Mouse (Mus musculus): ENCODE results near the gene Nkain1. TPM values are rescaled to one million over a fixed set of nuclear protein-coding genes. Genes with fewer than 3 reads are reported as not detected.

Gene Nkain1
- total RNA-seq, 2 experiments from 2014 or later, result 65.4 to 67.0 TPM

DNA sequence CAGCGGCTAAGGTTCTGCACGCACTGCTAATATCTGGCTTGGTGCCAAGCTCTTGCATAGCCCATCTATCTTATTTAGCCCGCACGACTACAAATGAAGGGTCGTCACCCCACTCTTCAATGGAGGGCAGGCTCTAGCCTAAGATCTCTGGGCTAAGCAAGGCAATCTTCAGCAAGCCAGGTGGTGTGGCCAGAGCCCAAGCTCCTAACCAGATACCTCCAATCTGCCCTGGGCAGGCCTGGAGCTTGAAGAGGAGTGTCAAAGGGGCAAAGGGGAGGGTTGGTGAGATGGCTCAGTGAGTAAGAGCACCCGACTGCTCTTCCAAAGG lies 20.9 kb downstream of the Nkain1 start:
- intact Hi-C loops (cut with DNase I), result no loop called here
- no peak for DNase-seq (ENCODE audit: extremely low spot score in 1 of 2, low spot score in 2 of 2)

DNA sequence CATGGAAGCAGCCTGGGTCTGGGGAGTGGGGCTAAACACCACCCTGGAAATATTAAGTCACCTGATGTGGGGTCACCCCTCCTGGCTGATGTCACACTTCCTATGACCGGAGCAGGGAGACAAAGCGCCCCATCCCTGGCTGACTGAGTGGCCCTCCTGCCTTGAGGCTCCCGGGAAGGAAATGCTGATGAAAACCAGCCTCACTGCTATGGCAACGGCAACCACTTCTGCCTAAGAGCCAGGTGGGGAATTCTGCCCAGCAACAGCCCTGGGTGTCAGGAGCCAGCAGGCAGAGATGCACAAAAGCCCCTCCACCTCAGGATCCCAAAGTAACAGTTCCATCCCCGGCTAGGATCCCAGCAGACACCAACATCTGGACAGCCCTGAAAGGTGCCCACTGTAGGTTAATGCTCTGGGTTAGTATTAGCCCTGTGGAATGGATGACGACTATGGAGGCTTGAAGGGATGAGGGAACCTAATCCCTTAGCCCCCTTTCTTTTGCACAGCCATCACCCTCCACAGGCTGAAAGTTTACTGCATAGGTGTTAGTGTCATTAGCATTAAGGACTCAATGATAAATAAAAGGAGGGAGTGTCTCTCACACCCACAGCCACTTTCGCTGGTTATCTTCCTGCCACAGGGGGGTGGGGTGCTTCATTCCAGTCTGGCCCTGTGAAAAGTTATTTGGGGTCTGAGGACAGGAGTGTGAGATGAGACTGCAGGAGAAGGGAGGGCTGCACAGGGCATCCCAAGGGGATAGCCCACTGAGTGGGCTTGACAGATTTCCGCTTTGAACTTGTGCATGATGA lies 21.5 kb downstream of the Nkain1 start:
- intact Hi-C loops (cut with DNase I), result no loop called here
- peak; percentile 53 to 63 for DNase-seq (ENCODE audit: extremely low spot score in 1 of 2, low spot score in 2 of 2)

DNA sequence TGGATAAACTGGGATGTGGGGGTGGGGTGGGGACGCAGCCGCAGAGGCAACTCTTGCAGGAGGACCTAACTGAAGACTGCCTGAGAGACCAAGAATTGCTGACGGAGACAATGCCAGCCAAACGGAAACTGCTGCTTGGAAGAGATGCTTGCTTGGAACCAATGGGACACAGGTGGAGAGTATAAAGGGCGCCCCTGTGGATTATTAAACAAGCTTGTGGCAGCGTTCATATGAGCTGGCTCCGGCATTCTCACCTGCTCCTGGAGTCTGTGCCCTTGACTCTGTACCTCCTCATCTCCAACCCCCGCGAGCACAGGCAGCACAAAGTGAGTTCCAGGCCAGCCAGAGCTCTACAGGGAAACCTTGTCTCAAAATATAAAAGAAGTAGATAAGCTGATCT lies 23.5 kb downstream of the Nkain1 start:
- intact Hi-C loops (cut with DNase I), result no loop called here
- no peak for DNase-seq (ENCODE audit: extremely low spot score in 1 of 2, low spot score in 2 of 2)

DNA sequence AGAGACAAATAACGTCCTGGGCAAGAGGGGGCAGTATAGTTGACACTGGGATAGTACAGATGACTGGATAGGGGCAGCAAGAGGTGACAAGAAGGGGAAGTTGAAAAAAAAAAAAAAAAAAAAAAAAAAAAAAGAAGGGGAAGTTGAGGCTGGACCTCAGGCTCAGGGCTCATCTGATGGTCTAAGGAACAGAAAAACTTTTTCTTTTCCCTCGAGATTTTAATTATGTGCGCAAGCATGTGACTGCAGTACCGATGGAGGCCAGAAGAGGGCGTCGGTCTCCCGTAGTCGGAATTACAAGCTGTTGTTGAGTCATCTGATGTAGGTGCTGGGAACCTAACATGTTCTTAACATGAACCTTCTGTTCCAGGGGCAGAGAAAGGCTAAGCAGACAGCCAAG lies 24.8 kb downstream of the Nkain1 start:
- no peak for DNase-seq (ENCODE audit: extremely low spot score in 1 of 2, low spot score in 2 of 2)
- intact Hi-C loops (cut with DNase I), result no loop called here

DNA sequence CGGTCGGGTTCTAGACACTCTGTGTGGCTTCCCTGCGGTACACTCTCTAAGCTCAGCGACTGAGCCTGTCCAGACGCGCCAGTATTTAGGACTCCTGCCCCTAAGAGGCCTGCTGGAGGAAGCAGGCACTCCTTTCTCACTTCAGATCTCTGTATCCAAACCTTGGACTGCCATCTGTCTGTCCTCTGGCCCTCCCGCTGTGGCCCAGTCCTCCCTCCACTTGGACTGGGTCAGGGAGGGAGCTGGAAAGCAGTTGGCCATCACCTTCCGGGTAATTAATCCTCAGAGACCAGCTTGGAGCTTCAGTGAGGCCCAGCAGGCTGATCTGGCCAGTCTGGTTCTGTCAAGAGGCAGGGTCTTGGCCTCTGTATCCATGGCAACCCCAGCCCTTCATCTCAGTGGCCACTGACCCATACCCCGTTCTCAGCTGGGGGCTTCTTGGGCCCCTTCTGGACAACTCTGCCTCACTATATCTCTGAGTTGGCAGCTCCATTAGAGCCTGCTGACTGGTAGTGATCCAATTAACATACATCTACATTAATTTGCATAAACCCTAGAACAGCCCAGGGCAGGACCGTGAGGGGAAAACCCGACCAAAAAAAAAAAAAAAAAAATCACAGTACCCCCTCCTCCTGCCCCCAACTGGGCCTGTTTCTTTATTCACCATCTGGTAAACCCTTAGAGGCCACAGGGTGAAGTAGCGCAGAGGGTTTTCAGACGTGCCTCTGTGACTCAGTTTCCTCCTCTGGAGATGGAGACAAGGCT lies 27.0 kb downstream of the Nkain1 start:
- intact Hi-C loops (cut with DNase I), result no loop called here
- no peak for DNase-seq (ENCODE audit: extremely low spot score in 1 of 2, low spot score in 2 of 2)

DNA sequence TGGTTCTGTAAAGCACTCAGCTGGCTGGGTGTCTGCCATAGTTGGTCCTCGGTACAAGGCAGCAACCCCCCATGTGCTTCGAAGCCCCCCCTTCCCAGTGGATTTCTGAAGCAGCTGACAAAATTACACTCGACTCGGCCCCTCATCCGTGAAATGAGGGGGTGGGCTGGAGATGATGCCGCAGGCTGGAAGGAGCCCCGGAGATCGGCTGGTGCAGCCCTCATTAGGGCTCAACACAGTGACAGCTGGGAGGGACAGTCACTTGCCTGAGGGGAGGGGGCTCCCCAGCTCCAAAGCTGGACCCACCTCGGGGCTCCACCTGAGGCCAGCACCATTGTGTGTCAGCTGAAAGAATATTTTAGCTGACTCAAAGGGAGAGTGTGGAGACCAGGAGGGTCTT lies 29.6 kb downstream of the Nkain1 start:
- intact Hi-C loops (cut with DNase I), result no loop called here
- DNase-seq (ENCODE audit: extremely low spot score in 1 of 2, low spot score in 2 of 2), result no peak

DNA sequence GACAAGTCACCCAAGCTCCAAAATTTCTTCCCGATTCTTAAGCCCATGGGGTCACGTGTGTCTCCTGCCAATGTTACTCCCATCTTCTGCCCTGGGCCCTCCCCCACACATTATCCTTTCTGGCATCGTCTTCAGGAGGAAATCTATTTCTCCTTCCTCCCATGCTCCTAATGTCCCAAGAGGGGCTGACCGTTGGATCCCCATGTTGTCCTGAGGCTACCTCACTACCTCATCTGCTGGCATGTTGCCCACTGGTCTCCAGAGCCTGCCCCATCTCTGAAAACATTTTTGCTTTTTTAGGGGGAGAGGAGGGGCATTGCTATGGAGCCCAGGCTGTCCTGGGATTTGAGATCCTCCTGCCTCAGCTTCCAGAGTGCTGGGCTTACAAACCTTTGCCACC lies 30.9 kb downstream of the Nkain1 start:
- DNase-seq (ENCODE audit: extremely low spot score in 1 of 2, low spot score in 2 of 2), result no peak
- intact Hi-C loops (cut with DNase I), result no loop called here

DNA sequence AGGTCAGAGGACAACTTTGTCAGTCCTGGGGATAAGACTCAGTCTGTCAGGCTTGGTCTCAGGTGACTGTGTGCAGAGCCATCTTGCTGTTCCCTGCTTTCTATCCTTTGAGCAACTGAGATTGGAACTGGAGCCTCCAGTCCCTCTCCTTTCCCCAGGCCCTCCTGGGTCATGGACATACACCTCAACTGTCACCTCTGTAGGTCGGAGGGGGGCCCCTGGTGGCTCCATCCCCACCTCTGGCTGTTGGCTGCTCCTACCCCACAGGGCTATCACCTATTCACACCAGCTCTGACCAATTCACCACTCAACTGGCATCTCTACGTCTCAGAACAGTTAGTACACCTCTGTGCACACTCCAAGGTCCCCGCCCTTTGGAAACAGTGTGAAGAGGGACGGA lies 33.1 kb downstream of the Nkain1 start:
- intact Hi-C loops (cut with DNase I), result no loop called here
- DNase-seq (ENCODE audit: extremely low spot score in 1 of 2, low spot score in 2 of 2), result no peak

DNA sequence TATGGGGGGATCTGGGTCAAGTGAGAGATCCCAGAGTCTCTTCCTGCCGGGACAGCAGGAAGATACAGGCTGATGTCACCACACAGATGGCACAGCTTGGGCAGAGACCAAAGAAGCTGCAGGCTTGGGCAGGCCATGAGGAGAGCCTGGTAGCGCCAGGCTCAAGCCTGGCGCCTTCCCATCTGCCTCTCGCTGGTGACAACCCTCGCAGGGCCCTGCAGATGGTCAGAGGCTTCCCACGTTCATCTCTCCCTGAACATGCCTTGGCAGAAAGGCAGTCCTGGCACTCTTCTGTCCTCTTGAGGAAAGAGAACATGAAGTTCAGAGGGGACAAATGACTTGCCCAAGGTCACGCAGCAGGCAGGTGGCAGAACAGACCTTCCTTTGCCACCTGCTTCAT lies 34.3 kb downstream of the Nkain1 start:
- intact Hi-C loops (cut with DNase I), result no loop called here
- DNase-seq (ENCODE audit: extremely low spot score in 1 of 2, low spot score in 2 of 2), result peak in 1 of 2 experiments; percentile 27

DNA sequence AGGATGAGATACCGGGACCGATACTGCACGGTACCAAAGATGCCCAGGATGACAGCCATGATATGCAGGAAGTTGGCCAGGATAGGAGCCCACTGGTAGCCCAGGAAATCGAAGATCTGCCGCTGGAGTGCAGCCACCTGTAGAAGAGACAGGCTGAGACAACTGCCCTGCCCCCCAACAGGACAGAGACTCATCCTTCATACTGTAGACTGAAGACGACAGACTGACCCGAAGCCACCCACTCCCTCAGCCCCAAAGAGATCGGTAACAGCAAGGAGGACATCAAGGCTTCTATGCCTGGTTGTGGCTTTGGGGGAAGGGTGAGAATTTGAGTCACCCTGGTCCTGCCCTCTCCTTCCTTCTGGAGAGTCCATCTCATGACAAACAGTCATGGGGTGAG lies 34.9 kb downstream of the Nkain1 start:
- intact Hi-C loops (cut with DNase I), result no loop called here
- DNase-seq (ENCODE audit: extremely low spot score in 1 of 2, low spot score in 2 of 2), result no peak

DNA sequence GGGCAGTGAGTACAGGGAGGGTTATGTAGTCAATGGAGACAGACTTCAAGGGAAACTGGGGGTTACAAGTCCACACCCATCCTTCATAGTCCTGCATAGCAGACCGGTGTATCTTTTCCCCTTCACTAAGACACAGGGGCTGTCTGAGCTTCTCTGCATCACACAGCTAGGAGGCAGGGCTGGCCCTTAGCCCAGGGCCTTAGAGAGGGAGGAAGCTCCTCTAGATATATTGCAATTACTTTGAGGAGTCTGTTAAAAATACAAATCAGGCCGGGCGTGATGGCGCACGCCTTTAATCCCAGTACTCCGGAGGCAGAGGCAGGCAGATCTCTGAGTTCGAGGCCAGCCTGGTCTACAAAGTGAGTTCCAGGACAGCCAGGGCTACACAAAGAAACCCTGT lies 36.6 kb downstream of the Nkain1 start:
- intact Hi-C loops (cut with DNase I), result no loop called here
- DNase-seq (ENCODE audit: extremely low spot score in 1 of 2, low spot score in 2 of 2), result no peak

DNA sequence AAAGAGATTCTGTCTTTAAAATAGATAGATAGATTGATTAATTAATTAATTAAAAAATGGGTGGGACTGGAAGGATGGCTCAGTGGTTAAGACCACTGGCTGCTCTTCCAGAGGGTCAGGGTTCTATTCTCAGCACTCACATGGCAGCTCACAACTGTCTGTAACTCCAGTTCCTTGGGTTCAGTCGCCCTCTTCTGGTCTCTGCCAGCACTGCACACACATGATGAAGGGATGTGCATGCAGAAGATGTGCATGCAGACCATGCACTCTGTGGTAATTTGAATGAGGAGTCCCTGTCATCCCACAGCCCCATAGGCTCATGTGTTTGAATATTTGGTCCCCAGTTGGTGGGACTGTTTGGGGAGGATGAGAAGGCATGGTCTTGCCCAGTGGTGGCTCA lies 38.2 kb downstream of the Nkain1 start:
- intact Hi-C loops (cut with DNase I), result no loop called here
- DNase-seq (ENCODE audit: extremely low spot score in 1 of 2, low spot score in 2 of 2), result no peak

DNA sequence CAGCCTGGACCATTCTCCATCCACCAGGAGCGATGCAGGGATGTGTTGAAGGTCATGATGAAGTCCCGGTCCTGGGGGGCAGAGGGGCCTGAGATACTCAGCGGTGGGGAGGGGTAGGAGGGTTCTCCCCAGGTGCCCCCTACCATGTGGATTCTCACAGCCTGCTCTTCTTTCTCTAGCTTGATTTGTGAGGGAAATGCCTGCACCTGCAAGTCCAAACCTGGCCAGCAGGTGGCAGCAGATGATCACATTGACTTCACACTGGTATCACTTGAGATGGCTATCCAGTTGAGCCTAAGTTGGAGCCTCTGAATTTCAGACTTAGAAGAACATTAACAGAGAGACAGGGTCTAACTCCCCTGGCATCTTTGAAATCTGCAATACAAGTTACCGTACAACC lies 40.0 kb downstream of the Nkain1 start:
- intact Hi-C loops (cut with DNase I), result no loop called here
- DNase-seq (ENCODE audit: extremely low spot score in 1 of 2, low spot score in 2 of 2), result peak; percentile 80 to 83

DNA sequence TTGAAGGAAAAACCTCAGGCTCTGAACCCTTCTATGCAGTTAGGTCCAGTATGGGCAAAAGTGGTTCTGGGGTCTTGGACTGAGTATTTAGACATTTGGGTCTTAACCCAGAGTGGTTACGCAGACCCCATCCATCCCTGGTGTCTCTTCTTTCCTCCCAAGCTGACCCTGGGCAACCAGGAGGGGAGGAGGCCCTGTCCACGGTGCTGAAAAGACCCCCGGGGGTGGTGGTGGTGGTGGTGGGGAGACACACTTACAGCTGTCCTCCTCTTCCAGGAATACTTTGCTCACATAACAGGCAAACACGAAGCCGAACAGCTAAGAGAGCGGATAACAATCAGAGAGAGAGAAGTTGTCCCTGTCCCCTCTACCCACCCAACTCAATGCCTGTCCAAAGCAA lies 41.6 kb downstream of the Nkain1 start:
- DNase-seq (ENCODE audit: extremely low spot score in 1 of 2, low spot score in 2 of 2), result no peak
- intact Hi-C loops (cut with DNase I), result no loop called here

DNA sequence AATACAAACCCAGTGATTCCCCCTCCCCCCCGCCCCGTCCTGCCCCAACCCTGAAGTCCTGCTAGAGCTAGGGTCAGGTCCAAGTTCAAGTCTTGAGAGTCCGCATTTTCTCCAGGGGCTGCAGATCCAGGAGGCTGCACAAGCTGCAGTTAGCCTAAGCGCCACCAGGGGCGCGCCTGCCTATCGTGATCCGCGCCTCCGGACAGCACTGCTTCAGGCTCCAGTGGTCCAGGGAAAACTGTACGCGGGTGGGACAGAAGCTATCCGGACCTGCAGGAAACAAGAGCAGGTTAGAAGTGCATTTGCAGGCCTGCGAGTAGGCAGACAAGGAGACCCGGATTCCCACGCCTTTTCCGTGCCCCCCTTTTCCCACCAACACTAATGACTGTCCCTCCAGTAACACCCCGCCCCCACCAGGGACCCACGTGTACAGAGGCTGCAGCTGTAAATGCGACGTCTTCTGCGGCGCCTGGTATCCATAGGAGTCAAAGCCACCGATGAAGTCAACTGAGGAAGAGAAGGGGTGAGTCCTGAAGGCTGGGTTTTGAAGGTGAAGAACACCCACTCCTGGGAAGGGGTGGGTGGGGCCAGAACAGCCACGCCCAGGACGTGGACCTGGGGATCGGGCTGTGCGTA lies 42.2 kb downstream of the Nkain1 start:
- peak; percentile 48 to 80 for DNase-seq (ENCODE audit: extremely low spot score in 1 of 2, low spot score in 2 of 2)
- intact Hi-C loops (cut with DNase I), result no loop called here

DNA sequence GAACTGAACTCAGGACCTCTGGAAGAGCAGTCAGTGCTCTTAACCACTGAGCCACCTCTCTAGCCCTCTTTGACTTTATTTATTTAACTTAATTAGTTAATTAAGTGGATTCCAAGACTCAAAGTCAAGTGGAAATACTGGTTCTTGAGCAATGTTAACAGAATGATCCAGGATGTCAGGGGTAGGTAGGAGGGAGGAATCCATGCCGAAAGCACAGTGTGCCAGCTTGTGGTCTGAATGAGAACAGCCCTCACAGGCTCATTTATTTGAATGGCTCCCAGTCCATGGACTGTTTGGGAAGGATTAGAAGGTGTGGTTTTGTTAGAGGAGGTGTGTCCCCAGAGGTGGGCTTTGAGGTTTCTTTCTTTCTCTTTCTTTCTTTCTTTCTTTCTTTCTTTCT lies 46.2 kb downstream of the Nkain1 start:
- DNase-seq (ENCODE audit: extremely low spot score in 1 of 2, low spot score in 2 of 2), result no peak
- intact Hi-C loops (cut with DNase I), result no loop called here

DNA sequence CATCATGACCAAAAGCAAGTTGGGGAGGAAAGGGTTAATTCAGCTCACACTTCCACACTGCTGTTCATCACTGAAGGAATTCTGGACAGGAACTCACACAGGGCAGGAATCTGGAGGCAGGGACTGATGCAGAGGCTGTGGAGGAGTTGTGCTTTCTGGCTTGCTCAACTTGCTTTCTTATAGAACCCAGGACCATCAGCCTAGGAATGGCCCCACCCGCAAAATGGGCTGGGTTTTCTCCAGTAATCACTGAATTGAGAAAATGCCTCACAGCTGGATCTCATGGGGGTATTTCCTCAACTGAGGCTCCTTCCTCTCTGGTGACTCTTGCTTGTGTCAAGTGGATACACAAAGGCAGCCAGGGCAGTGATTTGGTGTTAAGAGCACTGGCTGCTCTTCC lies 48.9 kb downstream of the Nkain1 start:
- no peak for DNase-seq (ENCODE audit: extremely low spot score in 1 of 2, low spot score in 2 of 2)
- intact Hi-C loops (cut with DNase I), result no loop called here

DNA sequence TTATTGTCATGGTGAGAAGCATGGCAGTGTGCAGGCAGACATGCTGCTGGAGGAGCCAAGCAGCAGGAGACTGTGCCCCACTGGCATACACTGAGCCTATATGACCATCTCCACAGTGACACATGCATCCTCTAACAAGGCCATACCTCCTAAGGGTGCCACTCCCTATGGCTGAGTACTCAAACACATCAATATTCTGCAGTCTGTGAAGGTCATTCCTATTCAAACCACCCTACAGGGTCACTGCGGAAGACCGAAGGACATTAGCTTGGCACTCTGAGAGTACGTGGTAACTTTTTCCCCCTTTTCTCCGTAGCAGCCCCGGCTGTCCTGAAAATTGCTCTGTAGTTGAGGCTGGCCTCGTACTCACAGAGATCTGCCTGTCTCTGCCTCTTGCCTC lies 52.5 kb downstream of the Nkain1 start:
- no peak for DNase-seq (ENCODE audit: extremely low spot score in 1 of 2, low spot score in 2 of 2)
- intact Hi-C loops (cut with DNase I), result no loop called here

DNA sequence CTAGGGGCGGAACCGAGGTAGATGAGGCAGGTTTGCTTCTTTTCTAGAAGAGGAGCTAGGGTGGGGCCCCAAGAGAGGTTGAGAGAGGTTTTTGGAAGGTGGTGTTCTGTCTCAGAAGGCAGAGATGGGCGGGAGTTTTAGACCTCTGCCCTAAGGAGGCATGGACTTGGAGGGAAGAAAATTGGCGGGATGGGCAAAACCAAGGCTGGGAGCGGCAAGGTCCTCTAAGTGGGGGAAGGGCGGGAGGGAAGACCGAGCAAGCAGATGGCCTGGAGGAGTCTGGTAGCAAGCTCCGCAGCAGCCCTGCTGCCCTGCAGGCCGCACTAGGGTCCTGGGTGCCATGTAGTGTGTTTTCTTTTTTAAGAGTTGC lies 53.5 kb downstream of the Nkain1 start:
- intact Hi-C loops (cut with DNase I), result no loop called here
- DNase-seq (ENCODE audit: extremely low spot score in 1 of 2, low spot score in 2 of 2), result no peak
